Mouse (Mus musculus) heart, embryonic 10.5 days (tissue): ENCODE data around the gene Aqp5. TPM values are rescaled to one million over a fixed set of nuclear protein-coding genes. Genes with fewer than 3 reads are reported as not detected.

Source experiments
- DNase-seq: peaks from one replicate; pipeline ENCODE4 v3.0.0-alpha.2; 2017; ENCODE audit warnings: low spot score
- H3K27ac ChIP-seq: fragments of 300-500 bp; sonication (generic); 2 replicates; pipeline ENCODE4 v1.5.1; 2016; ENCODE audit warnings: mild to moderate bottlenecking
- H3K27me3 ChIP-seq: fragments of 300-500 bp; sonication (generic); 2 replicates; pipeline ENCODE4 v1.6.1; 2016; ENCODE audit warnings: mild to moderate bottlenecking; ENCODE audit not compliant: poor library complexity, insufficient read depth, severe bottlenecking
- H3K36me3 ChIP-seq: fragments of 300-500 bp; sonication (generic); 2 replicates; pipeline ENCODE4 v1.6.1; 2016; ENCODE audit warnings: mild to moderate bottlenecking, moderate library complexity
- H3K4me1 ChIP-seq: fragments of 300-500 bp; sonication (generic); 2 replicates; pipeline ENCODE4 v1.6.1; 2016; ENCODE audit warnings: mild to moderate bottlenecking
- H3K4me3 ChIP-seq: fragments of 300-500 bp; sonication (generic); 2 replicates; pipeline ENCODE4 v1.5.1; 2016; ENCODE audit warnings: mild to moderate bottlenecking, moderate library complexity
- H3K9me3 ChIP-seq: fragments of 300-500 bp; sonication (generic); 2 replicates; pipeline ENCODE4 v1.6.1; 2016; ENCODE audit warnings: mild to moderate bottlenecking, moderate library complexity
- WGBS: fragments of 180-500 bp; shearing (Covaris S2); methylation state at CpG from one replicate; pipeline ENCODE4 v1.1.7; 2016; 5-methylcytosine and 5-hydroxymethylcytosine counted together
- polyA plus RNA-seq: library from polyadenylated mRNA; unstranded; fragments of >200 nt; fragmentation: Nextera tagmentation; extraction: Ambion mirVana; gene quantifications from 2 replicates; pipeline ENCODE4 v1.2.1, GENCODE M21; 2016

The Aqp5 gene
- polyA plus RNA-seq, 1 experiment from 2014 or later = 5.3 TPM

- no peak for DNase-seq
- 49% methylated on average over 17 of the region's 17 CpGs for WGBS
- Histone ChIP-seq H3K4me1 (peaks cover 60% of the 10 kb centered on the region), H3K27me3 (peaks cover 83% of the 10 kb centered on the region), H3K27ac (no peak overlapping the region), H3K9me3 (no peaks in the 10 kb centered on the region), H3K4me3 (no peak overlapping the region), H3K36me3 (no peaks in the 10 kb centered on the region)
These were observed 8.9 kb downstream of the Aqp5 start for GRCm38 (mm10) chr15:99599245-99600070.

GRCm38 (mm10) chr15:99600986-99601822 lies 10.6 kb downstream of the Aqp5 start, which contains the start of gene Aqp6:
Aqp6 (plus strand) TSS chr15:99601400.
- H3K27me3 ChIP-seq = peaks cover 83% of the 10 kb centered on the region
- no peaks in the 10 kb centered on the region for H3K9me3 ChIP-seq
- 0 out of 2 replicates have a peak within 1 kb of the TSS, but pooled peaks have one; percentile 4 for H3K4me3 ChIP-seq
- peak within 1 kb of the TSS; percentile 64; the same call in 1 of the 2 replicates for H3K27ac ChIP-seq
- H3K36me3 ChIP-seq = no peaks in the 10 kb centered on the region
- peaks cover 61% of the 10 kb centered on the region for H3K4me1 ChIP-seq
- 52% methylated on average over 22 of the region's 22 CpGs for WGBS
- DNase-seq = no peak

GRCm38 (mm10) chr15:99601823-99602120 lies 11.2 kb downstream of the Aqp5 start:
- Histone ChIP-seq H3K4me3 (0 out of 2 replicates have a peak overlapping the region, but pooled peaks have one; percentile 4), H3K4me1 (peaks cover 67% of the 10 kb centered on the region), H3K9me3 (no peaks in the 10 kb centered on the region), H3K27me3 (peaks cover 85% of the 10 kb centered on the region), H3K36me3 (no peaks in the 10 kb centered on the region), H3K27ac (peak overlapping the region; percentile 52; the same call in 1 of the 2 replicates)
- 14% methylated on average over 5 of the region's 5 CpGs for WGBS
- no peak for DNase-seq

- WGBS = 62% methylated on average over 17 of the region's 17 CpGs
These were observed 11.7 kb downstream of the Aqp5 start for GRCm38 (mm10) chr15:99602206-99602820.

GRCm38 (mm10) chr15:99603216-99603615 lies 12.6 kb downstream of the Aqp5 start:
- Histone ChIP-seq H3K27me3 (peaks cover 82% of the 10 kb centered on the region), H3K36me3 (no peaks in the 10 kb centered on the region), H3K27ac (no peak overlapping the region; the same call in 1 of the 2 replicates), H3K4me3 (no peak overlapping the region), H3K9me3 (no peaks in the 10 kb centered on the region), H3K4me1 (peaks cover 74% of the 10 kb centered on the region)
- 76% methylated on average over 7 of the region's 7 CpGs for WGBS
- DNase-seq = no peak

More at GRCm38 (mm10) chr15:99602206-99602820, 11.7 kb downstream of the Aqp5 start:
- H3K27ac ChIP-seq = peak overlapping the region; percentile 65; the same call in 1 of the 2 replicates
- H3K4me3 ChIP-seq = no peak overlapping the region
- no peaks in the 10 kb centered on the region for H3K36me3 ChIP-seq
- H3K27me3 ChIP-seq = peaks cover 85% of the 10 kb centered on the region
- H3K4me1 ChIP-seq = peaks cover 72% of the 10 kb centered on the region
- H3K9me3 ChIP-seq = no peaks in the 10 kb centered on the region
- no peak for DNase-seq

- Histone ChIP-seq H3K4me3 (no peak overlapping the region), H3K36me3 (no peaks in the 10 kb centered on the region), H3K9me3 (no peaks in the 10 kb centered on the region), H3K27me3 (peaks cover 76% of the 10 kb centered on the region), H3K4me1 (peaks cover 65% of the 10 kb centered on the region), H3K27ac (no peak overlapping the region)
- DNase-seq = no peak
- 77% methylated on average over 3 of the region's 3 CpGs for WGBS
These were observed 15.0 kb downstream of the Aqp5 start for GRCm38 (mm10) chr15:99605595-99605994.

- no peak for DNase-seq
- no peak overlapping the region for H3K4me3 ChIP-seq
- H3K9me3 ChIP-seq = no peaks in the 10 kb centered on the region
- peaks cover 64% of the 10 kb centered on the region for H3K4me1 ChIP-seq
- no peak overlapping the region for H3K27ac ChIP-seq
- WGBS = 28% methylated on average over 5 of the region's 5 CpGs
- peaks cover 71% of the 10 kb centered on the region for H3K27me3 ChIP-seq
- no peaks in the 10 kb centered on the region for H3K36me3 ChIP-seq
These were observed 15.9 kb downstream of the Aqp5 start for GRCm38 (mm10) chr15:99606515-99606914.

- Histone ChIP-seq H3K4me1 (peaks cover 58% of the 10 kb centered on the region), H3K9me3 (no peaks in the 10 kb centered on the region), H3K27me3 (peaks cover 74% of the 10 kb centered on the region), H3K36me3 (no peaks in the 10 kb centered on the region), H3K4me3 (no peak overlapping the region), H3K27ac (peak overlapping the region; percentile 10; the same call in 1 of the 2 replicates)
- 28% methylated on average over 10 of the region's 10 CpGs for WGBS
- no peak for DNase-seq
These were observed 17.0 kb downstream of the Aqp5 start for GRCm38 (mm10) chr15:99607388-99608113.

GRCm38 (mm10) chr15:99608382-99609125 lies 18.0 kb downstream of the Aqp5 start:
- no peak for DNase-seq
- WGBS = 82% methylated on average over 13 of the region's 13 CpGs
- no peak overlapping the region for H3K4me3 ChIP-seq
- H3K27me3 ChIP-seq = peaks cover 71% of the 10 kb centered on the region
- peaks cover 48% of the 10 kb centered on the region for H3K4me1 ChIP-seq
- no peak overlapping the region for H3K27ac ChIP-seq
- no peaks in the 10 kb centered on the region for H3K36me3 ChIP-seq
- H3K9me3 ChIP-seq = no peaks in the 10 kb centered on the region

GRCm38 (mm10) chr15:99611563-99611962 lies 21.0 kb downstream of the Aqp5 start:
- Histone ChIP-seq H3K27ac (peak overlapping the region; percentile 42; the same call in 1 of the 2 replicates), H3K9me3 (no peaks in the 10 kb centered on the region), H3K27me3 (peaks cover 55% of the 10 kb centered on the region), H3K4me1 (peaks cover 57% of the 10 kb centered on the region), H3K36me3 (no peaks in the 10 kb centered on the region), H3K4me3 (no peak overlapping the region)
- no peak for DNase-seq
- WGBS = 35% methylated on average over 7 of the region's 7 CpGs

- H3K27ac ChIP-seq = peak overlapping the region; percentile 36; the same call in 1 of the 2 replicates
- peaks cover 33% of the 10 kb centered on the region for H3K27me3 ChIP-seq
- H3K4me3 ChIP-seq = peak overlapping the region; percentile 0; the same call in 1 of the 2 replicates
- peaks cover 34% of the 10 kb centered on the region for H3K4me1 ChIP-seq
- DNase-seq = no peak
- WGBS = 53% methylated on average over 13 of the region's 13 CpGs
- no peaks in the 10 kb centered on the region for H3K9me3 ChIP-seq
- 0 out of 2 replicates have a peak, but pooled peaks cover under 1% of the 10 kb centered on the region for H3K36me3 ChIP-seq
These were observed 23.7 kb downstream of the Aqp5 start for GRCm38 (mm10) chr15:99614273-99614672.
